Mouse (Mus musculus): ENCODE data around the gene Prss48. TPM values are rescaled to one million over a fixed set of nuclear protein-coding genes. Genes with fewer than 3 reads are reported as not detected.

Prss48 gene
- polyA plus RNA-seq, 1 experiment from 2014 or later: not detected

GRCm38 (mm10) chr3:86028658-86029375 lies 26.5 kb upstream of the Prss48 start:
- no peak for ATAC-seq
- WGBS: 92% methylated on average over 15 of the region's 15 CpGs
- Histone ChIP-seq H3K27ac (ENCODE audit: low read length) (no peak overlapping the region), H3K4me1 (replicated peaks; ENCODE audit: control insufficient read depth, insufficient read depth, low read length) (no peaks in the 10 kb centered on the region), H3K27me3 (replicated peaks; ENCODE audit: control insufficient read depth, insufficient read depth, low read length) (no peaks in the 10 kb centered on the region), H3K9me3 (ENCODE audit: control insufficient read depth, low read length) (no peaks in the 10 kb centered on the region), H3K9ac (replicated peaks; ENCODE audit: low read depth, low read length) (no peak overlapping the region), H3K4me3 (replicated peaks; ENCODE audit: low read length) (no peak overlapping the region), H3K4me2 (ENCODE audit: low read length) (no peak overlapping the region), H3K36me3 (ENCODE audit: control insufficient read depth, insufficient read depth) (no peaks in the 10 kb centered on the region)

GRCm38 (mm10) chr3:86025341-86026137 lies 23.2 kb upstream of the Prss48 start:
- WGBS: 96% methylated on average over 20 of the region's 20 CpGs
- H3K27ac ChIP-seq (ENCODE audit: low read length): no peak overlapping the region
- H3K4me1 ChIP-seq (replicated peaks; ENCODE audit: control insufficient read depth, insufficient read depth, low read length): no peaks in the 10 kb centered on the region
- no peaks in the 10 kb centered on the region for H3K9me3 ChIP-seq (ENCODE audit: control insufficient read depth, low read length)
- H3K4me3 ChIP-seq (replicated peaks; ENCODE audit: low read length): no peak overlapping the region
- H3K9ac ChIP-seq (replicated peaks; ENCODE audit: low read depth, low read length): no peak overlapping the region
- no peaks in the 10 kb centered on the region for H3K36me3 ChIP-seq (ENCODE audit: control insufficient read depth, insufficient read depth)
- no peak overlapping the region for H3K4me2 ChIP-seq (ENCODE audit: low read length)
- no peaks in the 10 kb centered on the region for H3K27me3 ChIP-seq (replicated peaks; ENCODE audit: control insufficient read depth, insufficient read depth, low read length)
- no peak for ATAC-seq

GRCm38 (mm10) chr3:86024065-86024795 lies 21.9 kb upstream of the Prss48 start:
- Histone ChIP-seq H3K9ac (replicated peaks; ENCODE audit: low read depth, low read length) (no peak overlapping the region), H3K27me3 (replicated peaks; ENCODE audit: control insufficient read depth, insufficient read depth, low read length) (no peaks in the 10 kb centered on the region), H3K36me3 (ENCODE audit: control insufficient read depth, insufficient read depth) (no peaks in the 10 kb centered on the region), H3K9me3 (ENCODE audit: control insufficient read depth, low read length) (no peaks in the 10 kb centered on the region), H3K4me2 (ENCODE audit: low read length) (no peak overlapping the region), H3K4me1 (replicated peaks; ENCODE audit: control insufficient read depth, insufficient read depth, low read length) (no peaks in the 10 kb centered on the region), H3K4me3 (replicated peaks; ENCODE audit: low read length) (no peak overlapping the region), H3K27ac (ENCODE audit: low read length) (no peak overlapping the region)
- 93% methylated on average over 12 of the region's 12 CpGs for WGBS
- ATAC-seq: no peak

- no peak overlapping the region for H3K4me3 ChIP-seq (replicated peaks; ENCODE audit: low read length)
- WGBS: 80% methylated on average over 4 of the region's 4 CpGs
- H3K4me1 ChIP-seq (replicated peaks; ENCODE audit: control insufficient read depth, insufficient read depth, low read length): no peaks in the 10 kb centered on the region
- no peaks in the 10 kb centered on the region for H3K9me3 ChIP-seq (ENCODE audit: control insufficient read depth, low read length)
- no peak overlapping the region for H3K9ac ChIP-seq (replicated peaks; ENCODE audit: low read depth, low read length)
- ATAC-seq: no peak
- H3K4me2 ChIP-seq (ENCODE audit: low read length): no peak overlapping the region
- H3K36me3 ChIP-seq (ENCODE audit: control insufficient read depth, insufficient read depth): no peaks in the 10 kb centered on the region
- no peak overlapping the region for H3K27ac ChIP-seq (ENCODE audit: low read length)
- no peaks in the 10 kb centered on the region for H3K27me3 ChIP-seq (replicated peaks; ENCODE audit: control insufficient read depth, insufficient read depth, low read length)
Observed at GRCm38 (mm10) chr3:86021651-86022050, 19.4 kb upstream of the Prss48 start.

GRCm38 (mm10) chr3:86020921-86021650 lies 18.8 kb upstream of the Prss48 start:
- 94% methylated on average over 16 of the region's 16 CpGs for WGBS
- H3K27me3 ChIP-seq (replicated peaks; ENCODE audit: control insufficient read depth, insufficient read depth, low read length): no peaks in the 10 kb centered on the region
- no peaks in the 10 kb centered on the region for H3K36me3 ChIP-seq (ENCODE audit: control insufficient read depth, insufficient read depth)
- no peak overlapping the region for H3K4me2 ChIP-seq (ENCODE audit: low read length)
- no peak for ATAC-seq
- H3K4me3 ChIP-seq (replicated peaks; ENCODE audit: low read length): no peak overlapping the region
- H3K9me3 ChIP-seq (ENCODE audit: control insufficient read depth, low read length): no peaks in the 10 kb centered on the region
- no peak overlapping the region for H3K9ac ChIP-seq (replicated peaks; ENCODE audit: low read depth, low read length)
- H3K4me1 ChIP-seq (replicated peaks; ENCODE audit: control insufficient read depth, insufficient read depth, low read length): no peaks in the 10 kb centered on the region
- H3K27ac ChIP-seq (ENCODE audit: low read length): no peak overlapping the region

GRCm38 (mm10) chr3:86017484-86017883 lies 15.2 kb upstream of the Prss48 start:
- no peaks in the 10 kb centered on the region for H3K27me3 ChIP-seq (replicated peaks; ENCODE audit: control insufficient read depth, insufficient read depth, low read length)
- H3K9me3 ChIP-seq (ENCODE audit: control insufficient read depth, low read length): no peaks in the 10 kb centered on the region
- no peaks in the 10 kb centered on the region for H3K36me3 ChIP-seq (ENCODE audit: control insufficient read depth, insufficient read depth)
- H3K4me2 ChIP-seq (ENCODE audit: low read length): no peak overlapping the region
- no peaks in the 10 kb centered on the region for H3K4me1 ChIP-seq (replicated peaks; ENCODE audit: control insufficient read depth, insufficient read depth, low read length)
- 57% methylated on average over 8 of the region's 8 CpGs for WGBS
- peak; percentile 85 for ATAC-seq
- no peak overlapping the region for H3K27ac ChIP-seq (ENCODE audit: low read length)
- no peak overlapping the region for H3K9ac ChIP-seq (replicated peaks; ENCODE audit: low read depth, low read length)
- no peak overlapping the region for H3K4me3 ChIP-seq (replicated peaks; ENCODE audit: low read length)

GRCm38 (mm10) chr3:86016965-86017364 lies 14.7 kb upstream of the Prss48 start:
- H3K4me3 ChIP-seq (replicated peaks; ENCODE audit: low read length): no peak overlapping the region
- 88% methylated on average over 1 of the region's 1 CpGs for WGBS
- H3K9me3 ChIP-seq (ENCODE audit: control insufficient read depth, low read length): no peaks in the 10 kb centered on the region
- H3K4me1 ChIP-seq (replicated peaks; ENCODE audit: control insufficient read depth, insufficient read depth, low read length): no peaks in the 10 kb centered on the region
- ATAC-seq: no peak
- H3K9ac ChIP-seq (replicated peaks; ENCODE audit: low read depth, low read length): no peak overlapping the region
- H3K36me3 ChIP-seq (ENCODE audit: control insufficient read depth, insufficient read depth): no peaks in the 10 kb centered on the region
- H3K27me3 ChIP-seq (replicated peaks; ENCODE audit: control insufficient read depth, insufficient read depth, low read length): no peaks in the 10 kb centered on the region
- no peak overlapping the region for H3K4me2 ChIP-seq (ENCODE audit: low read length)
- no peak overlapping the region for H3K27ac ChIP-seq (ENCODE audit: low read length)

- ATAC-seq: no peak
- Histone ChIP-seq H3K27me3 (replicated peaks; ENCODE audit: control insufficient read depth, insufficient read depth, low read length) (no peaks in the 10 kb centered on the region), H3K4me1 (replicated peaks; ENCODE audit: control insufficient read depth, insufficient read depth, low read length) (no peaks in the 10 kb centered on the region), H3K9ac (replicated peaks; ENCODE audit: low read depth, low read length) (no peak overlapping the region), H3K9me3 (ENCODE audit: control insufficient read depth, low read length) (no peaks in the 10 kb centered on the region), H3K4me2 (ENCODE audit: low read length) (no peak overlapping the region), H3K36me3 (ENCODE audit: control insufficient read depth, insufficient read depth) (no peaks in the 10 kb centered on the region), H3K4me3 (replicated peaks; ENCODE audit: low read length) (no peak overlapping the region), H3K27ac (ENCODE audit: low read length) (no peak overlapping the region)
- 88% methylated on average over 10 of the region's 10 CpGs for WGBS
Observed at GRCm38 (mm10) chr3:86013837-86014236, 11.5 kb upstream of the Prss48 start.

GRCm38 (mm10) chr3:86011833-86012232 lies 9.5 kb upstream of the Prss48 start:
- no peak for ATAC-seq
- Histone ChIP-seq H3K4me2 (ENCODE audit: low read length) (no peak overlapping the region), H3K4me3 (replicated peaks; ENCODE audit: low read length) (no peak overlapping the region), H3K4me1 (replicated peaks; ENCODE audit: control insufficient read depth, insufficient read depth, low read length) (no peaks in the 10 kb centered on the region), H3K9ac (replicated peaks; ENCODE audit: low read depth, low read length) (no peak overlapping the region), H3K9me3 (ENCODE audit: control insufficient read depth, low read length) (no peaks in the 10 kb centered on the region), H3K27ac (ENCODE audit: low read length) (no peak overlapping the region), H3K36me3 (ENCODE audit: control insufficient read depth, insufficient read depth) (no peaks in the 10 kb centered on the region), H3K27me3 (replicated peaks; ENCODE audit: control insufficient read depth, insufficient read depth, low read length) (no peaks in the 10 kb centered on the region)
- 59% methylated on average over 3 of the region's 3 CpGs for WGBS

All from forebrain, embryonic 16.5 days (tissue).